In the genomic region with DNA sequence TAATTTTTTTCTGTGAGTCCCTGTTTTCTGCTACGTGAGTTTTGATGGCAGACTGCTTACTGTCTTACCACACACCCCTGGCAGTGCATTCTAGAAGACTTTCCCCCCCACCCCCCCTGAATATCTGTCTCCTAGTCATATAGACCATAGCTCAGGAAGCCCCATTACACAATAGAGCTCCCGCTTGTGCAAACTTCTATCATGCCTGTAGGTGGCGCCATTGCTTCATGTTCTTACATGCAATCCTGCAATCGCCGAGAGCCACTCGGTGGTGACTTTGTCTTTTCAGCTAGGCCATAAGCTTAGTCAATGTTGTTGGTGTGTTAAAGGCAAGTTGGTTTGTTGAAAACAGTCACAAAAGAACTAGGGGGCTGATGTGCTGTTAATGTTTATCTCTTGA, we compare ENCODE assay signal across 9 mouse cellular contexts. TPM values are rescaled to one million over a fixed set of nuclear protein-coding genes. Genes with fewer than 3 reads are reported as not detected.
DNase-seq lines count a peak whose midpoint lies in the region; TF ChIP-seq lines count a peak whose summit lies in the region.
"Had no signal": no experiment of that assay in that cellular context is flagged by ENCODE, and none has a peak within 500 bp of the region (broad histone marks: within the 10 kb centered on the region; RNA-seq: fewer than 3 reads in every experiment).

No protein-coding gene starts in this region.

- no peak overlapping the region for H3K27ac ChIP-seq in thymus, adult 2 months (ENCODE audit: control insufficient read depth, insufficient read depth, low read length)

- no peaks in the 10 kb centered on the region for H3K36me3 ChIP-seq in thymus, adult 2 months (ENCODE audit: control insufficient read depth, insufficient read depth, low read length)

- intact Hi-C loops in gastrocnemius, postnatal 36 days (cut with DNase I) = loop anchor here (5.0 to 10.0 kb wide), 2 partner anchors 92 to 199 kb away; partner anchors contain the start of genes Cenpj and Parp4

- no peaks in the 10 kb centered on the region for H3K4me1 ChIP-seq in thymus, adult 2 months (replicated peaks; ENCODE audit: control insufficient read depth, insufficient read depth, low read length)

- no peaks in the 10 kb centered on the region for H3K27me3 ChIP-seq in thymus, adult 2 months (ENCODE audit: control insufficient read depth, insufficient read depth, low read length)

- TF ChIP-seq POLR2A in thymus, adult 2 months (IDR thresholded peaks at IDR 0.05; ENCODE audit: control insufficient read depth, extremely low read depth, insufficient read depth, low read length, poor library complexity) = no peak

- TF ChIP-seq CTCF in thymus, adult 2 months (IDR thresholded peaks at IDR 0.05; ENCODE audit: borderline replicate concordance, control insufficient read depth, extremely low read depth, insufficient read depth, low read length, poor library complexity) = no peak

- H3K4me3 ChIP-seq in thymus, adult 2 months (ENCODE audit: control insufficient read depth, insufficient read depth, low read length) = no peak overlapping the region
- H3K4me3 ChIP-seq: erythroblast, embryonic 14.5 days had no signal

- peak; percentile 91 for DNase-seq in 416B (ENCODE audit: low read depth)
- DNase-seq in adrenal gland, adult 18-20 months (ENCODE audit: low spot score in 2 of 2) = peak; percentile 70 to 71
- DNase-seq in embryo, embryonic 10.5 days (ENCODE audit: low spot score) = peak; percentile 95
- peak; percentile 33 to 66 for DNase-seq in gastrocnemius, postnatal 36 days
- DNase-seq in kidney, postnatal 14 days = peak; percentile 86
- peak; percentile 65 to 75 for DNase-seq in lung, adult 18-20 months
- DNase-seq in ovary, adult 18-20 months (ENCODE audit: low spot score) = peak; percentile 35
- peak; percentile 72 for DNase-seq in thymus, adult 2 months

- under 1% methylated on average over 6 of the region's 6 CpGs for WGBS in thymus, adult 2 months

RNA-seq across cellular contexts. Expression of gene Atp12a, which starts 10.9 kb away (rescaled TPM):
- 1 to 10 TPM in 1 of 2 experiments, under 1 TPM in 1; 0.32 to 1.4 TPM for total RNA-seq in adrenal gland, adult 18-20 months (2021)
- not detected for total RNA-seq in gastrocnemius, postnatal 36 days (2021)
- 0.23 and 0.69 TPM in 2 replicates for polyA plus RNA-seq in thymus, adult 2 months (2012; rRNA removed)
- polyA plus RNA-seq: erythroblast, embryonic 14.5 days had no signal

RNA-seq across cellular contexts. Expression of gene Rnf17, which starts 26.6 kb away (rescaled TPM):
- 1 to 10 TPM in 1 of 2 experiments, under 1 TPM in 1; 0.46 to 1.4 TPM for total RNA-seq in adrenal gland, adult 18-20 months (2021)
- total RNA-seq in gastrocnemius, postnatal 36 days (2021) = not detected
- polyA plus RNA-seq in thymus, adult 2 months (2012; rRNA removed) = 0.03 TPM in 1 of 2 replicates, not detected in the other
- polyA plus RNA-seq: erythroblast, embryonic 14.5 days had no signal

Comparison
In these comparisons a context has a peak if more than half of its experiments do, and no peak if none do; other contexts are left out.
1. DNase-seq: peak in every context shown above with its lines; median percentile 95 in embryo, embryonic 10.5 days; 91 in 416B; 86 in kidney, postnatal 14 days; 72 in thymus, adult 2 months; 70 in adrenal gland, adult 18-20 months; 70 in lung, adult 18-20 months; 50 in gastrocnemius, postnatal 36 days; 35 in ovary, adult 18-20 months.